Mouse (Mus musculus) erythroblast, embryonic 14.5 days (primary cell): ENCODE data around the gene Tcf7l1.

ENCODE experiments used
- GATA1 ChIP-seq: IDR thresholded peaks from 2 replicates; pipeline ENCODE4 v1.6.1; 2012; ENCODE audit warnings: low read length, inconsistent platforms, mixed read lengths
- TAL1 ChIP-seq: IDR thresholded peaks from 3 replicates; pipeline ENCODE4 v1.6.1; 2012; ENCODE audit warnings: low read length, inconsistent platforms, mixed read lengths

GRCm38 (mm10) chr6:72808342-72808741 lies 19.3 kb upstream of the Tcf7l1 start:
- TF ChIP-seq GATA1, result no peak
- no peak for TF ChIP-seq TAL1
